Mouse (Mus musculus): ENCODE measurements around the gene Txnl4b. TPM values are rescaled to one million over a fixed set of nuclear protein-coding genes. Genes with fewer than 3 reads are reported as not detected.

Gene Txnl4b
- total RNA-seq (2021): 10 to 100 TPM; 11.6 to 11.9 TPM
- long read RNA-seq, partial matches to known transcripts: 1 of 3 reads
- long read RNA-seq, other reads (novel, unspliced or antisense): 0 of 3 reads

- peak; percentile 99 for DNase-seq (ENCODE audit: low spot score in 2 of 2)
These were observed at the start of gene Txnl4b, which contains the start of gene Dhx38 for GRCm38 (mm10) chr8:109565498-109566333. Gene Txnl4b (plus strand): TSS chr8:109565892. Gene Dhx38 (minus strand): TSS chr8:109565861.

- no peak for DNase-seq (ENCODE audit: low spot score in 2 of 2)
These were observed 41.7 kb upstream of the Txnl4b start for GRCm38 (mm10) chr8:109524008-109524407.

DNA sequence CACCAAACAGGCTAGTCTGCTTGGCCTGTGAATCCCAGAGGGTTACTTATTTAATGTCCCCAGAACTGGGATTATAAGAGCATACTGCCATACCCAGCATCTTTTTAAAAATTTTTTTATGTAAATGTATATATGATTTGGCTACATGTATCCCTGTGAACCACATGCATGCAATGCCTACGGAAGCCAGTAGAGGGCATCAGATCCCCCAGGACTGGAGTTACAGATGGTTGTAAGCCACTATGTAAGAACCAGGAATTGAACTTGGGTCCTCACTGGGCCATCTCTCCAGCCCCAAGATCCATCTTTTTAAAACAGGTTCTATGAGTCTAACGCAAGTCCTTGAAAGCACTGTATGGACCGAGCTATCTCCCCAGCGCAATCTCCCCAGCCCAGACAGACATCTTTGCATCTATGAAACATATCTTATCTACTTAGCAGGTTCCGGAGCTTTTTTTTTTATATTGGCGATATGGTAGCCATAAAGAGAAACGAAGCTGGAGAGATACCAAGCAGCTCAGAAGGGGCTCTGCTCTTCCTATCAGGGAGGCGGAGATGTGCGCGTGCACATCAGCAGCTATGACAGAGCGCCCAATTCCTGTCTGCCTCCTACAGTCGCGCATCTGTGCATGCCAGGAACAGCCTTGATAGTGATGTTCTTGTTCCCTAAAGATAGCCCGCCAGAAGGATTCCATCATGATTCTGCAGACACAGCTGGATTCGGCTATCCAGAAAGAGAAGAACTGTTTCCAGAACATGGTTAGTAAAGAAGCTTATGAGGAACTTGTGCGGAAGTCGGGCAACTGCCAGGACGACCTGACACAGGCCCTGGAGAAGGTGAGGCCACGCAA lies 30.3 kb upstream of the Txnl4b start:
- DNase-seq (ENCODE audit: low spot score in 2 of 2): peak; percentile 34 to 36

DNA sequence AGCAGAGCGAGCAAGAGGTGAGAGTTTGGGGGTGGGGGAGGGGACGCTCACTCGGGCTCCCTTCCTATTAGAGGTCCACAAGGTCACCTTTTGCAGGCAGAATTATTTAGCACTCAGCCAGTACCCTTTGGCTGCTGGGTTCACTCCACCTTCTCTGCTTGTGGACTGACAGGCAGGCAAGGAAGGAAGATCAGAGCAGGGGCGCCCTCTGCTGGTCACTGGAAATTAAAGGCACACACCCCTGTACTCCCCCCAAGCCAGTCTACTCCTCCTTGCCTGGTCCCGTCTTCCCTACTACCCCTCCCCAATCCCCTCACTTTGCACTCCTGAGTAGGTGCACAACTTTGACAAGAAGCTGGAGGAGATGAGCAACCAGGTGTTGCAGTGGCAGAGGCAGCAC lies 29.0 kb upstream of the Txnl4b start:
- DNase-seq (ENCODE audit: low spot score in 2 of 2): peak; percentile 89 to 90

GRCm38 (mm10) chr8:109542165-109542564 lies 23.5 kb upstream of the Txnl4b start:
- DNase-seq (ENCODE audit: low spot score in 2 of 2): no peak

DNA sequence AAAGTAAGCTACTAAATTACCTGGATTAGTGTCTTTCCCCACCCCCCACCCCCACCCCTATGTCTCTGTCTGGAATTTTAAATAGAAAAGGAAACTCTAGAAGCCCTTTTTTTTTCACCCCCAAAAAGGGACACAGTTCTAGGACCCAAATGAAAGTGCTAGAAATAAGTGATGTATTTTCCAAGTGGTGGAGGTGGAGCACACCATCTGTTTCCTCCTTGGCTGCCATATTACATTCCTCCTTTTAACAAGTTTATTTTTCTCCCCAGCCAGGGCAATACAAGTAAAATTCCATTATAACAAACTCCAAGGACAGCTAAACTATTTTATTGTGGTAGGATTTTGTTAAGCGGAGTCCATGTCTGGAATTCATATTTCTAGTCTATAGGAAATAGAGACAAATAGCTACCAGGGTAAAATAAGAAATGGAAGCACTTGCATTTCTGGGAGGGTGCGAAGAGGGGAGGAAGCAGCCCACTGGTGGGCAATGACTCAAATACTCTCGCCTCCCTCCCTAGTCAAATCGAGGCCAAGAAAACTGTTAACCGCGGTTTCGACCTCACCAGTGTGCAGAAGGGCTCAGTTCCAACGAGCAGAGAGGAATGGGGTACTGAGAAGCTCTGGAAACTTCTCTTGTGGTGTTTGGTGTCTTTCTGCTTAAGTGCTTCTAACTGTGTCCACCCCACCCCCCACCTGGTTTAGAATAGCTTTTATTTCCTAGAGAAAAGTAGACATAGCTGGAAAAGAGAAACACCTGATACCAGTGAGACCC lies 22.8 kb upstream of the Txnl4b start:
- DNase-seq (ENCODE audit: low spot score in 2 of 2): no peak

- no peak for DNase-seq (ENCODE audit: low spot score in 2 of 2)
These were observed 21.6 kb upstream of the Txnl4b start for GRCm38 (mm10) chr8:109544049-109544448.

- peak; percentile 23 to 30 for DNase-seq (ENCODE audit: low spot score in 2 of 2)
These were observed 14.0 kb upstream of the Txnl4b start for GRCm38 (mm10) chr8:109551663-109552062.

GRCm38 (mm10) chr8:109563881-109564280 lies 1.8 kb upstream of the Txnl4b start:
- no peak for DNase-seq (ENCODE audit: low spot score in 2 of 2)

DNA sequence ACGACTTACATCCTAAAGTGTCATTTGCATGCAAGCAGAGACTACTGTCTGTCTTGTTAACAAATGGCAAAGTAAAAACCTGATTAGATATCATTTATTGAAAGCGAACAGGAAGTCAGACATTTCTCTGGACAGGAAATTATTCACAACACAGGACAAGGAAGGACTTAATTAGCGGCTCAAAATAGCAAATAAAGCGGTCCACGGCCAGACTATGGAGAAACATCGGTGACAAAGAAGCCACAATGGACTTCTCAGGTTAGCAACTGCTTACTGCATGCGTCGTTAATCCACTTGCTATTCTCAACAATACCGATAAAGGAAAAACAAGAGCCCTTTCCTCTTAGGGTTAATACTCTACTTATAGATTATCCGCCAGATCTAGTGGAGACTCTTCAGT lies 926 bp upstream of the Txnl4b start:
- no peak for DNase-seq (ENCODE audit: low spot score in 2 of 2)

- DNase-seq (ENCODE audit: low spot score in 2 of 2): no peak
These were observed 5.4 kb downstream of the Txnl4b start for GRCm38 (mm10) chr8:109571139-109571538.

GRCm38 (mm10) chr8:109576311-109576710 lies 10.6 kb downstream of the Txnl4b start:
- no peak for DNase-seq (ENCODE audit: low spot score in 2 of 2)

DNA sequence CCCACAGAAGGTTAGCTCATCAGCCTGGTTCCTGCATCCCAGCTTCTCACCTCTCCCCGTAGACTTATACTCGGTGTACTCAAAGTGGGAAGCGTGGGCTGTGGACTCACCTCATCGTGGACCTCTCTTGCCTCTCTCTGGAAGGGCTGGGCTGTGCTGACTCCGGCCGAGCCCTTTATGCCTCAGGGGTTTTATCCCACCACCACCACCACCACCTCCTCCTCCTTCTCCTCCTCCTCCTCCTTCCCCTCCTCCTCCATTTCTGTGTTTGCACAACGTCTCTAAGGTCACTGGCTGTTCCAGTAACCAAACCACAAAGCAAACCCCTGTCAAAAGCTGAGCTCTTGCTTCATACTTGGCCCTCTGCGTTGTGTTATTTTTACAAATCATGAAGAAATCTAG lies 13.2 kb downstream of the Txnl4b start, which contains the start of gene Hp:
Hp (minus strand) TSS at position 273 of the 402 bp plus-strand sequence.
- no peak for DNase-seq (ENCODE audit: low spot score in 2 of 2)

- no peak for DNase-seq (ENCODE audit: low spot score in 2 of 2)
These were observed 18.6 kb downstream of the Txnl4b start for GRCm38 (mm10) chr8:109584293-109584692.

DNA sequence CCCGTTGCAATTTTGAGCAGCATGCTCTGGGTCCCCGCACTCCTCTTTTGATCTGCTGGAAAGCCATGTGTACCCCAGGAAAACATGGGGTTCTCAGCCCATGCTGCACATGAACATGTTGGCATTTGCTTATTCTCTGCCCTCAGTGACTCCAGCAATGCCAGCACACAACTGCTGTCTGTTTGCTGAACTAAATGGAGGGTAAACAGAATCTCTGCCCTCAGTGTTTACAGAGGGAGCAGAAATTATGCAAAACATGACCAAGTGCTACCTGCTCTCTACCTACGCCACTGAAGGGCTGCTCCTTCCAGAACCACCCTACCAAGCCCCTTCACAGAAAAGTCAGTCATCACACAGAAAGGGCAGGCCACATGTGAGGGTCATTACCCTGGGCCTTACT lies 19.1 kb downstream of the Txnl4b start:
- no peak for DNase-seq (ENCODE audit: low spot score in 2 of 2)

GRCm38 (mm10) chr8:109585652-109586051 lies 20.0 kb downstream of the Txnl4b start:
- no peak for DNase-seq (ENCODE audit: low spot score in 2 of 2)

DNA sequence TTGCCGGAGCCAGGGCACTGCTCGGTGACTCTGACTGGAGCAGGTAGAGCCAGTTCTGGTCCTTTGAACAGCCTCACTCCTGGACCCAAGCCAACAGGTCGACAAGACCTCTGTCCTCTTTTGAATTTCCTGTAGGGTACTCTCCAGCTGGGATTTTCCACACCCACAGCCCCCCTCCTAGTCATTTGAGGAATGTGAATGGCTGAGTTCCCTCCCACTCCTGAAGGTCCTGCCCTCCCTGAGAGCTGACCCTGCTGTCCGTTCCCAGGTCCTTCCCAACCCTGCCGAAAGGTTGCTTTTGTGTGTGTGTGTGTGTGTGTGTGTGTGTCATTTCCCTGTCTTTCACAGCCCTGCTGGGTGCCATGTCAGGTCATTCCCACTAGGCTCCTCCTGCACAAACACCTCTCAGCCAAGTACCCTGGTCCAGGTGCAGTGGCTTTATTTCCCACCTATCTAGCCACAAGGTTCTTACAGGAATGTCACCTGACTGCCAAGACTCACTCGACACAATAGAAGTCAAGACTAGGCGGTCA lies 21.3 kb downstream of the Txnl4b start:
- no peak for DNase-seq (ENCODE audit: low spot score in 2 of 2)

DNA sequence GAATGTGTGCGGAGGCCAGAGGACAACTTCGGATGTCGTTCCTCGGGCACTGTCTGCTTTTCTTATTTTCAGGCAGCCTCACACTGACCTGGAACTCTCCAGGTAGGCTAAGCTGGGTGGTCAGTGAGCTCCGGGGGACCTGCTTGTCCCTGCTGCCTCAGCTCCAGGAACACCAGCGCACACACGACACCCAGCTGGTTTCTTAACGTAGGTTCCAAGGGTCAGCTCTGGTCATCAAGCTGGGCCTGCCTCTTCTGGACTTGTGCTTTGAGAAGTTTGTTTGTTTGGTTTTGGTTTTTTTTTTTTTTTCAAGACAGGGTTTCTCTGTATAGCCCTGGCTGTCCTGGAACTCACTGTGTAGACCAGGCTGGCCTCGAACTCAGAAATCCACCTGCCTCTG lies 25.2 kb downstream of the Txnl4b start:
- no peak for DNase-seq (ENCODE audit: low spot score in 2 of 2)

DNA sequence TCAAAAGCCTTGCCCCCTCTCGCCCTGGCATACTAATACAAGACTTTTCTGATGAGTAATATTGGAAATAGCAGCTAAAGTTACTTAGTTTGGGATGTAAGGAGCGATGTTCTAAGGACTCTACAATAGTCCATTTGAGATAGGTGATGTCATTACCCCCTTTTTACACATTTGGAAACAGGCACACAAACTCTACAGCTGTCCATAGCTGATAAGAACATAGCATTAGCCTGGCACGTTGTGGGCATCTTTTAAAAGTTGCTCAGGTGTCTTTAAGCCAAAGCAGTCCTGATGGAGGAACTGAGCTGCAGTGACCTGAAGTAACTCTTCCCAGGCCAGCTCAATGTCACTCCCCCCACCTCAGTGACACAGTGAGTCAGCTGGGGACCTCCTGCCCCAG lies 25.7 kb downstream of the Txnl4b start:
- no peak for DNase-seq (ENCODE audit: low spot score in 2 of 2)

- DNase-seq (ENCODE audit: low spot score in 2 of 2): no peak
These were observed 26.5 kb downstream of the Txnl4b start for GRCm38 (mm10) chr8:109592164-109592563.

All from layer of hippocampus, postnatal 10 days (tissue).